Mouse (Mus musculus): ENCODE results near the gene Zfp553.
"Not testable (repeated sequence)": the region's sequence is repeated elsewhere in the genome, so short reads cannot be mapped to it uniquely, and the experiment has no call there.

The Zfp553 gene

DNA sequence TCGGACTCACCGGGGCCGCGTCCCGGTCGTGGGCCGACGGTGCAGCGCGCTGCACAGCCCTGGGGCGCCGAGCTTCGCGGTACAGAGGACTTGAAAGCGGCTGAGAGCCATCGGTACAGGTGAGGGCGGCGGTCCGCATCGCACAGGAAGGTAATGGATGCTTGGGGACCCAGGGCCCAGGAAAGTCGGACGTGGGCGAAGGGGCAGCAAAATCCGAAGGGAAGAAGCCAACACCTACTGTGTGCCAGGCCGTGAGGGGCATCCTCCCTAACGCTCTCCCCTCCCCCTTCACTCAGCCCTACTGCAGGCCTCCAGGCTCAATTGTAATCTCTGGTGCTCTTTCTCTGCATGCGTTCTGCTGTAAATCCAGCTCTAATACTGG, 498 bp downstream of the Zfp553 start:
- DNase-seq (ENCODE audit: low spot score): no peak

DNA sequence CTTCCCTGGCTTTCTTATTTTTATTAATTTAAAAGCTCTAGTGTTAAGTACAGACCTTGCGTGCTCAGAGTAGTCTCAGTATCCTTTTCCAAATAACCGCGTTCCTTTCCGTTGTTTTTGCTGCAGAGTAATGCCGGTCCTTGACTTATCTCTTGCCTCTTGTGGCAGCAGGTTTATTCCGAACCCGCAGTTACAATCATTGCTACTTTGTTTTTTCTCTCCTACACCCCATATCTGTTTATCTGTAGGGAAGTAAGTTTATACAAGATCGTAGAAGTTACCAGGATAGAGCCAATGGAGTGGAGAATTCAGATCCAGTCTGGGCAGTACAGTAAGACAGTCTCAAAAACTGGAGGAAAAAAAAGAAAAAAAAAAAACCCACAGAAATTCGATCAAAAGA, 904 bp downstream of the Zfp553 start:
- DNase-seq (ENCODE audit: low spot score): no peak

DNA sequence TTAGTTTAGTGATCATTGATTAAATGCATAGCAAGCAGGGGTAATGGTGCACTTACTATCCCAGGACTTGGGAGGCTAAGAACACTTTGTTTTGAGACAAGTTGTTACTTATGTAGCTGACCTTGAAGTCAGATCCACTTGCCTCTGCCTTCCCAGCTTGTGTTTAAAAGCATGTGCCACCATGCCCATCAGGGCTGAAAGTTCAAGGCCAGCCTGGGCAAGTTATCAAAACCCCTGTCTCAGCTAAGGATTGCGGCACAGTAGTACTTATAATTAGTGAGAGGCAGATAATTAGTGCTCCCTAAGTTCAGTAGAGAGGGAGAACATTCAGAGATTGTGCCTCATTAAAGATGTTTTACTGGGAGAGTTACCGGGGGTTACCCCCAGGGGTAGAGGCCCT, 1.9 kb downstream of the Zfp553 start:
- DNase-seq (ENCODE audit: low spot score): peak; percentile 51

DNA sequence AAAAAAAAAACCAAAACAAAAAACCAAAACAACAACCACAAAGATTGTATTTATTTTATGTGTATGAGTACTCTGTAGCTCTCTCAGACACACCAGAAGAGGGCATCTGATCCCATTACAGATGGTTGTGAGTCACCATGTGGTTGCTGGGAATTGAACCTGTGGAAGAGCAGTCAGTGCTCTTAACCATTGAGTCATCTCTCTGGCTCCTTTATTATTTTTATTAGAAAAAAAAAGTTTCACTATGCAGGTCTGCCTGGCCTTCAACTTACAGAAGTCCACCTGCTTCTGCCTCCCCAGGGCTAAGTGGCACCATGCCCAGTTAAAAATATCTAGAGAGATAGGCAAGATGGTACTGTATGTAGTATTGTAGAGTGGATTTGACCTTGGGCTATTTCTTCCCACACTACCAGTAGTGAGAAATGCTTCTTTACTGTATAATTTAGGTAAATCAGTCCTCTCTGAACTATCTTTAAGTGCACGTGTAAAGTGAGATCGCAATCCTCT, 10.6 kb downstream of the Zfp553 start:
- no peak for DNase-seq (ENCODE audit: low spot score)

DNA sequence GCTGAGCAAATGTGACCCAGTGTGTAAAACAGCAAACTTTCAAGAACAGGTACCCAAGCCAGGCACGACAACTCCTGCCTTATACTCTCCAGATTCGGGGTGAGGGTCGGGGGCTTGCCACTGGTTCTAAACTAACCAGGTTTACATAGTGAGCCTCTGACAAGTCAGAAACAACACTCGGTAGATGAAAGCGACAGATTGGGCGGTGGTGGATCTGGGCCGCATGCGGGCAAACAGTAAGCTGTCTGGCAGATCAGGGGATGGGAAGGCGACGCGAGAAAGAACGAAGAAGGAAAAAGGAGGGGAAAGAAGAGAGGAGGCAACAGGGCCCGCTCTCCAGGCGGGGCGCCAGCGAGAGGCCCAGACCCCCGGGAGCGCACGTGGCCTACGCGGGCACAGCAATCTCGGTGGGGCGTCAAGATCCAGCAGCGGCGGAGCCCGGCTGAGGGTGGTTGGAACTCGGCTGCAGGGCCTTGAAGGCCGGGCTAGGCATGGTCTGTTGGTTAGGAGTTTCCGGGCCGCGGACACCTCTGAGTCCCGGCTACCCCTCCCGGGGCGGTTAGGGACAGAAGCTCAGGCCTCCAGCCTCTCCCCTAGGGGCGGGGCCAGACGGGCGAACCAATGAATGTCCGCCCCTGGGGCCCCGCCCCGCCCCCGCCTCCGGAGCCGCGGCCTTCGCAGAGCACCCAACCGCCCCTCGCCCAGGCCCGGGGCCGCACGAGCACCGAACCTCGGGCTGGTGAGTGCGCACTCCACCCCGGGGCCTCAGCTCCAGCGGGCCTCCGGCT, 11.2 kb downstream of the Zfp553 start, which contains the start of gene Zfp771:
TSS of gene Zfp771 (plus strand) at position 405 of the 788 bp plus-strand sequence.
- peak; percentile 96 for DNase-seq (ENCODE audit: low spot score)

DNA sequence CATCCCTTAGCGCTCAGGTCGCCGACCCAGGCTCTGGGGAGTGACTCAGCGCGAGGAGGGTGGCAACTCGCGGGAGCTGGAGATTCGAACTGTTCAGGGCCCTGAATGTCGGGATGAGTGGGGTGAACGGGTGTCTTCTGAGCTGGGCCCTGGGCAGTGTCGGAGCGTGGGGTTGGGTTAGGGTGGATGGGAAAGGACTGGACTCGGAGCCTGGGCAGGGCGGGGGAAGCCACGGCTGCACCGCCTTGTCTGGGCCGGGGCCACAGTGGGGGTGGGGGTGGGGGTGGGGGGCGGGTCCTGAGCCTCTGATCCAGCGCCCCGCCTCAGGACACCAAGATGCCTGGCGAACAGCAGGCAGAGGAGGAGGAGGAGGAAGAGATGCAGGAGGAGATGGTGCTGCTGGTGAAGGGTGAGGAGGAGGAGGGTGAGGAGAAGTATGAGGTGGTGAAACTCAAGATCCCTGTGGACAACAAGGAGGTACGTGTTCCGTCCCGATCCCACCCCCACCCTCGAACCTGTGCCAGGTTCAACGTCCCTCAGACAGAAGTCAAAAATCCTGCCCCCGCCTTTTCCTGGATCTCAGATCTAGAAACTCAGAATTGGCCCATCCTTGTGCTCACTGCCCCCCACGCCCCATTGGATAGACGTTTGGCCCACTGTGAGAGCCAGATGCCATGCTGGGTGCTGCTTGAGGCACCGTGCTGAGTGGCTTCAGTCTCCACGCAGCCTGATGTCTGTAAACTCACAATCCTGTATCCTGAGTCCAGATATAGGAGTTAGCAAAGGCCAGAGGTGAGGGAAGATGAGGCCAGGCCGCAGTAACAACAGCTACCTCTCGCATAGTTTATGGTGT, 12.0 kb downstream of the Zfp553 start:
- peak; percentile 38 for DNase-seq (ENCODE audit: low spot score)

DNA sequence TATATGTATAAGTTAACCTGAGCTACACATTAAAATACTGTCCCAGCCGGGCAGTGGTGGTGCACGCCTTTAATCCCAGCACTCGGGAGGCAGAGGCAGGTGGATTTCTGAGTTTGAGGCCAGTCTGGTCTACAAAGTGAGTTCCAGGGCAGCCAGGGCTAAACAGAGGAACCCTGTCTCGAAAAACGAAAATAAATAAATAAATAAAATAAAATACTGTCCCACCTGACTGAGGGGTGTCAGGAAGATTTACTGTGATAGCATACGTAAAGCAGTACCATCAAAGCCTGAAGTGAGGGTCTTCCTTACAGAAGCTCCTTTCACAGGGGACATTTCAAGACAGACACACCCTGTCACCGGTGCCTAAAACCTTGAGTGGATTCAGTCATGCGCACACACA, 17.6 kb downstream of the Zfp553 start:
- DNase-seq (ENCODE audit: low spot score): not testable (repeated sequence)

DNA sequence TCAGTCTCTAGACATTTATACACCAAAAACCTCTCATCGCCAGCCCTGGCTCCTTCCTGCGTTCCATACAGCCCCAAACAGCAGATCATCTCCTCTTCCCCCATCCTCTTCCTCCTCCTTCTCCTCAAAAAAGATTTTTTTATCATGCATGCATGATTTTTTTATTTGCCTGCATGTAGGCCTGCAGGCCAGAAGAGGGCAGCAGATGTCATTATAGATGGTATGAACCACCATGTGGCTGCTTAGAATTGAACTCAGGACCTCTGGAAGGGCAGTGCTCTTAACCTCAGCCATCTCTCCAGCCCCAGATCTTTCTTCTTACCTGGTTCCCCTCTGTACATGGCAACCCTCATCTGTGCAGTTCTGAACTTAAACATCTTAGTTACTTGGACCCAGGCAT, 19.6 kb downstream of the Zfp553 start:
- DNase-seq (ENCODE audit: low spot score): no peak

DNA sequence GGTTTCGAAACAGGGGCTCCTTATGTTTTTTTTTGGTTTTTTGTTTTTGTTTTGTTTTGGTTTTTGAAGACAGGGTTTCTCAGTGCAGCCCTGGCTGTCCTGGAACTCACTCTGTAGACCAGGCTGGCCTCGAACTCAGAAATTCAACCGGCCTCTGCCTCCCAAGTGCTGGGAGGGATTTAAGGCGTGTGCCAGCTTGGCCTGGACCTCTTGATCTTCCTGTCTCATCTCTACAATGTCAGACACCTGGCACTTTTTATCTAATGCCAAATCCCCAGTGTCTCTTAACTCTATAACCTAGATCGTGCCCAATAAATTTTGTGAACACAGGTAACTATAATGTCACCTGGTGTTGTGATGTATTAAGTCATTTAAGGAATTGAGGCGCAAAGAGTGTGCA, 20.5 kb downstream of the Zfp553 start:
- DNase-seq (ENCODE audit: low spot score): no peak

DNA sequence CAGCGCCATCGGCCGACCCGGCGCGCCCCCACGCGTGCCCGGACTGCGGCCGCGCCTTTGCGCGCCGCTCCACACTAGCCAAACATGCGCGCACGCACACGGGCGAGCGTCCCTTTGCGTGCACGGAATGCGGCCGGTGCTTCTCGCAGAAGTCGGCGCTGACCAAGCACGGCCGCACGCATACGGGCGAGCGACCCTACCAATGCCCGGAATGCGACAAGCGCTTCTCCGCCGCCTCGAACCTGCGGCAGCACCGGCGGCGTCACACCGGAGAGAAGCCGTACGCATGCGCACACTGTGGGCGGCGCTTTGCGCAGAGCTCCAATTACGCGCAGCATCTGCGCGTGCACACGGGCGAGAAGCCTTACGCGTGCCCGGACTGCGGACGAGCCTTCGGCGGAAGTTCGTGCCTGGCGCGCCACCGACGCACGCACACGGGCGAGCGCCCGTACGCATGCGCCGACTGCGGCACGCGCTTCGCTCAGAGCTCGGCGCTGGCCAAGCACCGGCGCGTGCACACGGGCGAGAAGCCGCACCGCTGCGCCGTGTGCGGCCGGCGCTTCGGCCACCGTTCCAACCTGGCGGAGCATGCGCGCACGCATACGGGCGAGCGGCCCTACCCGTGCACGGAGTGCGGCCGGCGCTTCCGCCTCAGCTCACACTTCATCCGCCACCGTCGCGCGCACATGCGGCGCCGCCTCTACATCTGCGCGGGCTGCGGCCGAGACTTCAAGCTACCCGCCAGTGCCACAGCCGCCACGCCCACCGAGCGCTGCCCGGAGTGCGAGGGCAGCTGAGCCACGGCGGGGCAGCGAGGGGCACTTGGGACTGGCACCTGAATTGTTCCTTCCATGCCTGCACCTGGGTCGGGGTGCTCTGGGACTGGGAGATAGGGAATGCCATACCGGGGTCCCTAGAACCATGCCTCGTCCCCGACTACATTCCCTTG, 21.2 kb downstream of the Zfp553 start:
- DNase-seq (ENCODE audit: low spot score): peak; percentile 93

DNA sequence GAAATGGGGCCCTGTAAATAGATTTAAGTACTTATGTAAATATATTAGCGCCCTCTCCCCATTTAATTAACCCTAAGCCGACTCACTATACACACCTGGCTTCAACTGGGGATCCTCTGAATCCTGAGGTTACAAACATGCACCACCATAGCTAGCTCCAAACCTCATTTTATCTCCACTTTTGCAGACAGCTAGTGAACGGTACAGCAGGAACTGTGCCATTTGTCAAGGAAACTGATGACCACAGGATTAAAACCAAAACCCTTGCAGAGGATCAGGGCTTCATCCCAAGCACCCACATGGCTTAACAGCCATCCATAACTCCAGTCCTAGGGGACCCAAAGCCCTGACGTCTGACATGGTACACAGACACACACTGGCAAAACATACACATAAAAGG, 22.1 kb downstream of the Zfp553 start:
- no peak for DNase-seq (ENCODE audit: low spot score)

DNA sequence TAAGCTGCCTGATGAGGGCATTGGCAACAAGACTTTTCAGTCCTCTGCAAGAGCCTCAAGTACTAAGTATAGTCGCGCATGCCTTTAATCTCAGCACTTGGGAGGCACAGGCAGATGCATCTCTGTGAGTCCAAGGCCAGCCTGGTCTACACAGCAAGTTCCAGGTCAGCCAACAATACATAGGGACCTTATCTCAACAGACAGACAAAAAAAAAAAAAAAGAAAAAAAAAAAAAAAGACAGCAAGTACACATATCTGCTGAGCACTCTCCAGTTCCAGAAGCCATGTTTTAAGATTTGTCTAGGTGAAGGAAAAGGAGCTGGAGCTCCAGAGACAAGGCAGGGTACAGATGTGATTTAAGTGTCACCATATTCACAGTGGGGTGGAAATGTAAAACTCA, 23.1 kb downstream of the Zfp553 start:
- no peak for DNase-seq (ENCODE audit: low spot score)

DNA sequence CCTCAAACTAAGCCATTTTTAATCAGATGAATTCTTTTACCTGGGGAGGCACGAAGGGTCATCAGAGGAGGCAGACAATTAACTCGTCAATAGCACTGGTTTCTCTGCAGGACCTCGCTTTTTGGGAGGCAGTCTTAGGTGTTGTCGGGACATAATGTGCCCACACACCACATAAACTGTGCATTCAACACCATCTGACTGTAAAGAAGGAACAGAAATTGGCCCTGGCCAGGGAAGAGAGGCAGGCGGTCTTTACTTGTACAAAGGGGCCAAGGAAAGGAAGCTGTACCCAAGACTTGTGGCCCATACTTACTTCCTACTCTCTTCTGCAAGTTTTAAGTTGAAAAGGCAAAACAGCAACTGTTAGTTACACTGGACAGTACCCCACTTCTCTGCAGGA, 23.7 kb downstream of the Zfp553 start:
- DNase-seq (ENCODE audit: low spot score): no peak

DNA sequence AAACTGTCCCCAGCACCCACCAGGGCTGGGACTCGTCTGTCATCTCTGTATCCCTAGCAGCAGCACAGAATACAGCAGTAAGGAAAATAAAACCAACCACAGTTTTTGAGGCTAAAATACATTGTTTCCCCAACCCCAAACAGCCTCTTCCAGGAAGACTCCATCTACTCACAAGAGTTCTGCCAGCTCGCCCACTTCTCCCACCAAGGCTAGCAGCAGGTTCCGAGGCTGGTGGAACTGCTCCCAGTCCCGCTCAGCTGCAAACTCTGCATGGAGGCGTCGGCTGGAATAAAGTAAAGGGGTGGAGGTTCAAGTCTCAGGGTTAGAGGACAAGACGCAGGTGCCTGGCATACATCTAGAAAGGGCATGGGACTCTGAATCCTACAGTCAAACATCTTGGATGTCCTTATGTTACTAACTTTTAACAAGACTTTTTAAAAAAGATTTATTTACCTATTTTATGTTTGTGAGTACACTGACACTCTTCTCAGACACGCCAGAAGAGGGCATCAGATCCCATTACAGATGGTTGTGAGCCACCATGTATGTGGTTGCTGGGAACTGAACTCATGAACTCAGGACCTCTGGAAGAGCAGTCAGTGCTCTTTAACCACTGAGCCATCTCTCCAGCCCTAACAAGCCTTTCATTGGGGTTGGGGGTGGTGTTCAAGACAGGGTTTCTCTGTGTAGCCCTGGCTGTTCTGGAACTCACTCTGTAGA, 26.5 kb downstream of the Zfp553 start:
- no peak for DNase-seq (ENCODE audit: low spot score)

DNA sequence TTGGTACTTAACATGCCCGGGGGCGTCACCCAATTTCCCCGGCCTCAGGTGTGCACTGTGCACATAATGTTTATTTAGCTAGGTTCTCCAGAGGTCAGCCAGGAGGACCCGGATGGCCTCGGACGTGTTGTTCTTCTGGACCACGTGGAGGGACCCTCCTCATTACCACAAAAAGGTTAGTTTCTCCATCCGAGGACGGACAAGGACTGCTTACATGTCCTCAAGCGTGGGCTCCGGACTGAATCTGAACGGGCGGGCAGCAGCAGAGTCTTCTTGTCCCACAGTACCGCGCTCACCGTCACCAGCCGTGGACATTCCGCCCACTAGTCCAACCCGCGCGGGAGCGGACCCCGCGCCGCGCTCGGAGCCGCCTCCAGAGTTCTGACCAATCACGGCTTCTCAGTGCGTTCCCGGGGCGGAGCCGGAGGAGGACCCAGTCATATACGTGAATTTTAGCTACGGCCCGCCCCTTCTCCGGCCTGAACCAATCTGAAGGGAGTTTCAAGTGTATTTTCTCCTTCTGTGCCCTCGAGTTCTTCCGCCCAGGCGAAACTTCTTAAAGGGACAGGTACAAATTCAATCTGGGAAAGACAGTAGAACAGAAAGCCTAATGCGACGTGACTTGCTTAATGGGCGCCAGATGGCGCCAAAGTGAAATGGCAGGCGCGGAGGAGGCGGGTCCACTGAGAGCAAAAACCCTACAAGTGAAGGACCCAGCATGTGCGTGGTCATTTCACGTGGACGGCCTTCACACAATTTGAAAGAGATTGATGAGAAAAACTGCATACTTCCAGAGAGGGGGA, 27.6 kb downstream of the Zfp553 start, which contains the start of gene Dctpp1:
TSS of gene Dctpp1 (minus strand) at position 401 of the 803 bp plus-strand sequence.
- peak; percentile 97 for DNase-seq (ENCODE audit: low spot score)

DNA sequence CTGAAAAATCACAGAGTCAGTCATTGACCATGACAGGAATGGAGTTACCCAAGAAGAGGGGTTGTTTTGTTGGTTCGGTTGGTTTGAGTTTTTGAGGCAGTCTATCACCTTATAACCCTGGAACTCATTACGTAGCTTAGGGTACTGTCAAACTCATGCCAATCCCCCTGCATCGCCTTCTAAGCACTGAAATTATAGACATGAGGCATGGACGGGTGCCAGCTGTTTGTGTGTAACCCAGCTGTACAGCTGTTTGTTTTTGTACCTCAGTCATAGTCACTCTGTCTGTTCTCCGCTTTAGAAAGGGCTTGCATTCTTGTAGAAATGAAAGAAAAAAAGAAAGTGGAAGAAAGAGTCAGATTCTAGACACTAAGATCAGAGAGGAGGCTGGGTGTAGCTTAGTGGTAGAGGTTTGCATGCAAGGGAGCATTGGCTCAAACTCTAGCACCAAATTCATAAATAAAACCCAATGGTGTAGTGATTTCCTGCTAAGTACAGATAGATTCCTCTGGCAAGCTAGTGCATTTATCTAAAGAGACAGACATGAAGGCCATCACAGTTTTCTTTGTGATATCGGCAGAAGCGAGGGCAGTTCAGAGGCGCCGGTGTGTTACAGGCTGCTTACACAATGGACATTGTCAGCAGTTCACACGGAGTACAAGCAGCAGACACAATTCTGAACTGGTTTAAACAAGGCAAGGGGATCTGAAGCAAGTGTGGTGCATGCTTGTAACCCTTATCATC, 29.5 kb downstream of the Zfp553 start:
- DNase-seq (ENCODE audit: low spot score): no peak

DNA sequence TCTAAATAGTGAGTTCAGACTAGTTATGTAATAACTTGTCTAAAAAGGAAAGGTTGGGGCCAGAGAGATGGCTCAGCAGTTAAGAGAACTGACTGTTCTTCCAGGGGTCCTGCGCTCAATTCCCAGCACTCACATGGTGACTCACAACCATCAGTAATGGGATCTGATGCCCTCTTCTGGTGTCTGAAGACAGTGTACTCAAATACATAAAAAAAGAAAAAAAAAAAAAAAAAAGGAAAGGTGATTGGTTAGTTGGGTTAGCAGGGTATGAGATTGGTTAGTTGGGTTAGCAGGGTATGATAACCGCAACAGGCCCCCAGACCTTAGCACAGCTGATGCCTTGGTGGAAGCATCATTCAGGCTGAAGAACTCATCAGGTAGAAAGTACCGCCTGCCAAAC, 30.7 kb downstream of the Zfp553 start:
- DNase-seq (ENCODE audit: low spot score): no peak

DNA sequence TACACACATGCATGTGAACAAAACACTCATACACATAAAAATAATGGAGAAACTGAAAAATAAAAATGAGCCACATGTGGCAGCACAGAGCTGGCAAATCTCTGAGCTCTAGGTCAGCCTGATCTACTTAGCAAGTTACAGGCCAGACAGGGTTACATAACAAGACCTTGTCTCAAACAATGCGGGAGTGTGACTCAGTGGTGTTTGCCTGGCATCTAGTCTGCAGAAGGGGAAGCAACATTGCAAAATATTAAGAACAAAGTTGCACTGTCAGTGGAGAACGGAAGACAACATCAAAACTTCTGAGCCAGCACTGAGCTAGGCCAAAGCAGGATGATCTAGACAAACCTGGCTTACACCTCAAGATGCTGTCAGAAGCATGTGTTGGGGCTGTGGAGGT, 37.4 kb downstream of the Zfp553 start:
- no peak for DNase-seq (ENCODE audit: low spot score)

DNA sequence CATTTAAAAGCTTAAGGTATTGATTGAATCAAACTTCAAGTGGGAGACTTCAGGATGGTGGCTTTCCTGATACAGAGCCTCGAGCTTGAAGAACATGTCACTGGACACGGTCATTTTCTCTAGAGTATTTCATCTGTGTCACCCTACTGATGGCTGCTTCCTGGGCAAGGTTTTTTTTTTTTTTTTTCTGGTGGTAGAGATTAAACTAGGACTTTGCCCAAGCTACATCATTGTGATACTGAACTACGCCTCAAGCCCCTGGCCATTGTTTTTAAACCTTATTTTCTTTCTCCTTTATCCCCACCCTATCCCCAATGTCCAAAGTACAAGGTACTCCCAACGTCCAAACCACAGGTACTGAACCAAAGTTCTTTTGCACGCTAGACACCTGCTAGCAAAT, 37.8 kb downstream of the Zfp553 start:
- DNase-seq (ENCODE audit: low spot score): no peak

DNA sequence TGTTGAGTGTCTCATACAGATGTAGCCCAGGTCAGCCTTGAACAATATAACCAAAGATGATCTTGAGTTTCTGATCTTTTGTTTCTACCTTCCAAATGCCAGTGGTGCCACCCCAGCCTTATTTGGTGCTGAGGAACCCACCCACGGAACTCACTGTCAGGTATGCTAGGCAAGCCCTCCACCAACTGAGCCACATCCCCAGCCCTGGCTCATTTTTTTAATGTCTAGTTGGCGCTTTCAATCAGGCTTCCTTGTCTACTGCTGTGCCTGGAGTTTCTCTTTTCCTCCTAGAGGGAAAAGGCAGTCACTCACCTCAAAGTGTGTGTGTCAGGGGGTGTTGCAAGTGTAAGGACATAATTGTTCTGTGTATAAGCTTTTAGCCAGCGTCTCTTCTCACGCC, 38.2 kb downstream of the Zfp553 start:
- no peak for DNase-seq (ENCODE audit: low spot score)

Measured in ovary, adult 18-20 months (tissue).